Mouse (Mus musculus): ENCODE results near the gene Gm10352.
"Not testable (repeated sequence)": the region's sequence is repeated elsewhere in the genome, so short reads cannot be mapped to it uniquely, and the experiment has no call there.

Gene Gm10352

GRCm38 (mm10) chrY:2900689-2901088 is at the start of gene Gm10352:
Gene Gm10352, plus strand, starts transcription at chrY:2900989.
- DNase-seq (ENCODE audit: low read depth): not testable (repeated sequence)

- DNase-seq (ENCODE audit: low read depth): not testable (repeated sequence)
Measured at GRCm38 (mm10) chrY:2932282-2932681, 31.5 kb downstream of the Gm10352 start, which contains the start of gene Gm29289. Gene Gm29289, plus strand, starts transcription at chrY:2932582.
